Mouse (Mus musculus) kidney, adult 8-10 months (tissue): ENCODE data around the gene Aggf1.

Experiments used
- DNase-seq, 2 experiments: peaks; one replicate each; pipeline ENCODE4 v3.0.0; 2022

The Aggf1 gene

DNA sequence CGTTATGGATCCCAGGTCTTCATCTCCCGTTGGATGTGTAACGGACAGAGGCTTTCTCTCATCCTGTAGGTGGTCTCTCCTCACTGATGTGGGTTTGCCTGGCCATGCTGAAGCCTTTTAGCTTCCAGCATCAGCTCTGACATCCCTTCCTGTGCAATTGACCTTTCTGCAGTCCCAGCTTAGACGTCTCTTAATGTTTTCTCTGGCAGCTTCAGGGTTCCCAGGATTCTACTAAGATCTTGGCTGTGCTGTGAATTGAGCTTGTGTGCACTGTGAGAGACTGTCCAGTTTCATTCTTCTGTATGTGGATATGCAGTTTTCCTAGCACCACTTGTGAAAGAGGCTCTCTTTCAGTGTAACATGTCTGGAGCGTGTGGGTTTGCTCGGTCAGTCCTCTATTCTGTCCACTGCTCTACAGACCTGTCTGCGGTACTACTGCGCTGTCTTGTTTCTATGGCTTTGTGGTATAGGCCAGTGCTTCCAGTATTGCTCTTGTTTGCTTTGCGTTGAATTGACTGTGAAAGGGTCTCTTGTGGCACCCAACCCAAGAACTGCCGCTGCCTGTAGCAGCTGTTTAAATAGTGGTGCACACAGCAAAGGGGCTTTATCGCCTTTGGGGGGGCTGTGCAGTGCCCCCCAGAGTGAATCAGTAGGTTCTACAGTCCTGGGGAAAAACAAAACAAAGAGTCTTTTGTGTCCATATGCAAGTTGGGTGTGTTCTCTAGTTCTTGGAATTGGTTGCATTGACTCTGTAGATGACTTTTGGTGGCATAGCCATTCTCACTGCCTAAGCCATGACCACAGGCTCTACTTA lies 42.9 kb downstream of the Aggf1 start:
- no peak for DNase-seq

- DNase-seq: no peak
These were observed 44.6 kb downstream of the Aggf1 start for GRCm38 (mm10) chr13:95330507-95330906.

DNA sequence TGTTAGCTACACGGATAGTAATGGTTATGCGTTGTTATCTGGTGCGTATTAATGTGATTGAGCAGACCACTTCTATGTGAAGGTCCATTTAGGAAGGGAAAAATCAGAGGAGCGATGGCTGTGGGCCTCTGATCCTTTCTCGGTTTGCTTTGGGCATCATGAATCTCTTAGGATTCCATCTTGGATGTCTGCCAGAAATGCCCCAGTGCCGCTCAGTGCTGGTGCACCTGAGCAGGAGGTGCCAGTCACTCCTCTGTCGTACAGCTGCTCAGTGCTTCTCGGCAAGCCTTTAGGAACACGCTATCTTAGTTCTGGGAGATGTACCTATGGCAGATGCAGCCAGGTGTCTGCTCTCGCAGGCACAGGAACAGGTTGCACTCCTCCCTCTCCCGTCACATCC lies 46.4 kb downstream of the Aggf1 start:
- no peak for DNase-seq

- peak in 1 of 2 experiments; percentile 49 for DNase-seq
These were observed 47.8 kb downstream of the Aggf1 start for GRCm38 (mm10) chr13:95327345-95327741.

DNA sequence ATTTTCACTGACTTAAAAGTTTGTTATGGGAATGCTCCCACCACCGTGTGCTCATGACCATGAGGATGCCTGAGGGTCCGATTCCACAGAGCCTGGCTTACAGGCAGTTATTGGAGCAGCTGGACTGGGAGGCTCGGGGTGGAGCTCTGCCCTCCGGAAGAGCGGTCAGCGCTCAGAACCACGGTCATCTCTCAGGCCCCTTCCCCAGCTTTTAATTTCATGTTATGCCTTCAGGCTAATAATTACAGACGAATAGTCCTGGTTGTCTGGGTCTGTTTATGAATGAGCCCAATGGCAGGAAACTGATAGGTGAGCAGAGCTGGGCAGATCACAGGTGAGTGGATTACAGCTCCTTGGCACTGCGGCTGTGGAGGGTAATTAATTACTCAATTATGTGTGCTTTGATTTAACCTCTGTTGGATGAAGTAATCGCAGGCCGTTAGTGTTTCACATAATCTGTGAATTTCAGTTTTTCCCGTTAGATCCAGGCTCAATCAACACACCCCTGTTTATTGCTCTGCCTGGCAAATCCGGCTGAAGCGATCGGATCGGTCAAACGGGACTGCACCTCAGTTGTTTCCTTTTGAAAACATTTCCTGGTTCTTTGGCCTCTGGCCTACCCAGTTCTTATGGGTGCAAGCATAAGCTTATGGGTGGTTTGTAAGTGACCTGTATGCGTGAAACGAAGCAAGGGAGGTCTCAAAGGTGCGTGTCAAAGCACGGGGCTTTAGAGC lies 48.4 kb downstream of the Aggf1 start:
- DNase-seq: peak in 1 of 2 experiments; percentile 30

GRCm38 (mm10) chr13:95325907-95326550 lies 49.1 kb downstream of the Aggf1 start:
- DNase-seq: peak in 1 of 2 experiments; percentile 28

- DNase-seq: peak; percentile 70 to 77
These were observed 49.9 kb downstream of the Aggf1 start for GRCm38 (mm10) chr13:95325080-95325906.

GRCm38 (mm10) chr13:95324626-95325079 lies 50.5 kb downstream of the Aggf1 start:
- DNase-seq: no peak

DNA sequence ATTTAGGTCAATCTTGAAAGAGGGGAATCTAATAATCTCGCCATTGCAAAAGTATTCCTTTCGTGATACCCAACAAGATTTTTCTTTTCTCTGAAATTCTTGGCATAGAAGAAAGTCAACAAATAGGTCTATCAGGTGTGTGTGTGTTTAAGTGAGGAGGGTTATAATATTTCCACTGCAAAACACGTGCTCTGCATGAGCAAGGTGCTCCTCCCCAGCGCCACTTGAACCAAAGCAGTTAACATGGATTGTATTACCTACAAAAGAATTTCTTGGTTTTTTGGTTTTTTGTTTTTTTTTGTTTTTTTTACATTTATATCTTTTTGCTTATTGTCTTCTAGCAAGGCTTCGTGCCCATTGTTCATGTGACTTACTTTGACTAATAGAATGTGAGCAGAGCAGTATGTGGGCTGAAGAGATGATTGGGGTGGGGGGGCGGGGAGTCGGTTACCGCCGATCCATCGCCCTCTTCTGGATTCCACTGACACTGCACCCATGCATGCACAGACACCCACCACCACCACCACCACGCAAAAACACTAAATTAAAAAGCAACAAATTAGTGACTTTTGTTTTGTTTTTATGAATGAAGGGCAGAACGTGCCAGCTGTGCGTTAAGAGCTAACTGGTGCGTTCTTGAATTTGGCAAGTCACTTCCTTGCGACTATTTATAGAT lies 51.1 kb downstream of the Aggf1 start:
- peak; percentile 57 to 73 for DNase-seq

DNA sequence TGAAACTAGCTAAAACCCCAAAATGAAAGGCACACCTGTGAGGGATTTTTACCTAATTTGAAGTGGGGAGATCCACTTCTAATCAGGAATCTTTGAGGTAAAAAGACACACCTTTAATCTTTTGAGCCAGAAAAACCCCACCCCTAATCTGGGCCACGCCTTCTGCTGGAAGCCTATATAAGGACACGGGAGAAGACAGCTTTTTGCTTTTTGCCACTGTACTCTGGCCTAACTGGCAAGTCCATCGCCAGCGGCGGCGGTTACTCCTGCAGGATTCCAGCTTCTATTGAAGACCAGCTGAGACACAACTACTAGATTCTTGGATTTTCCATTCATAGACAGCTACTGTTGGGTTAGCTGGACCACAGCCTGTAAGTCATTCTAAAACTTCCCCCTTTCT lies 51.8 kb downstream of the Aggf1 start, which contains the start of gene Zbed3:
Gene Zbed3, plus strand, starts transcription at position 213 of the 400 bp plus-strand sequence.
- DNase-seq: peak; percentile 57 to 74

- DNase-seq: peak; percentile 61 to 75
These were observed 54.7 kb downstream of the Aggf1 start for GRCm38 (mm10) chr13:95320451-95320850.

DNA sequence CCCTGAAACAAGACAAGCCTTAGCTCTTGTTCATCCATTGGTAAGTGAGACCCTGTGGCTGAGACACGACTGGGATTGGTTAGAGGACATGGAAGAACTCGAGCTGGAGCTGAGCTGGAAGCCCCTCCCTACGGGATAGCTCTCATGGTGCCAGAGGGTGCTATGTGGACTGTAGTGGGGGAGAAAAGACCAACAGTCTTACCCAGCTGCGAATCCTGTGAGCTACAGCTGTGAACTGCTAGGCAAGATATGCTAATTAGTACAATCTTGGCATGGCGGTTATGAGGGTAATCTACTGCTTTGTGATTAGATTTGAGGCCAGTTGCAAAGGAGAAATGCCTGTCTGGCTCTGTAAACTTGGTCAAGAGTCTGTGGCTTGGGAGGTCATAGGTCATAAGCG lies 56.0 kb downstream of the Aggf1 start:
- no peak for DNase-seq

DNA sequence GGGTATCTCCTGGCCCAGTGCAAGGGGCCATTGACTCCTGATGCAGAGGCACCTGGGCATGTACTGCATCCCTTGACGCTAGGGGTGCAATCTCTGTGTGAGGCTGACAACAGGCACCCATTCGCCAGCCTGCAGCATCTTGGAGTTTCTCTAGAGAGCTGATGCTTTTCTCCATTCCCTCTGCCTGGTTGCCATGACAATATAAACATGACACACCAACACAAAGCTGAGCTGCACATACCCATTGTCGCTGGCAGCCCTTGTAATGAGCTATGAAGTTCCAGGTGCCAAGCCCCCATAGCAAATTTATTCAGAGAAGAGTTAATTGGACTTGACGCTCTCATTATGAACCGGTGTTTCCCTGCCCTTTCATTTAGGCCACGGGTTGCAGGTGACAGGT lies 63.1 kb downstream of the Aggf1 start:
- DNase-seq: no peak

GRCm38 (mm10) chr13:95307100-95307655 lies 68.0 kb downstream of the Aggf1 start:
- DNase-seq: no peak

DNA sequence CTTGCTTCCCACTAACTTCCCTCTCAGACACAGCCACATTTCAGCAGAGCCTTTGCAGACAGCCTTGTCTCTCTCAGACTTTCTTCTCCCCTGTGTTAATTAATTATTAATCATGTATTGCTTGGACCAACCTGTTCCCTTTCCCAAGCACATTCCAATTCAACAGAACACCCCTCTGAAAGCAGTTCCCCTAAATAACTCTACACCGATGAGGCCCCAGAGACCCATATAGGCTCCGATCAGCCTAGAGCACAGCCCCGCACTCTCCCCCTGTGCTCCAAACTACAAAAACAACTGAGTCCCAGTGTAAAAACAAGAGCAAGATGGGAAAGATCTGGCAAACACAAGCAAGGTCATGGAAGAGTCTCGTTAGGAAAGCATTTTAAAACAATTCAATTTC lies 68.6 kb downstream of the Aggf1 start:
- DNase-seq: peak in 1 of 2 experiments; percentile 49
